Mouse (Mus musculus) heart, adult 2 months (tissue): ENCODE measurements around the gene Yaf2.

Experiments used
- CTCF ChIP-seq: fragments of 200-600 bp; IDR thresholded peaks from 2 replicates; pipeline ENCODE4 v1.8.1; 2022; ENCODE audit warnings: antibody characterized with exemption, mild to moderate bottlenecking, moderate library complexity
- POLR2A ChIP-seq: fragments of 200-500 bp; IDR thresholded peaks from 2 replicates; pipeline ENCODE4 v1.6.1; 2011; ENCODE audit warnings: mild to moderate bottlenecking, low read depth, low read length, control low read depth; ENCODE audit not compliant: insufficient read depth

DNA sequence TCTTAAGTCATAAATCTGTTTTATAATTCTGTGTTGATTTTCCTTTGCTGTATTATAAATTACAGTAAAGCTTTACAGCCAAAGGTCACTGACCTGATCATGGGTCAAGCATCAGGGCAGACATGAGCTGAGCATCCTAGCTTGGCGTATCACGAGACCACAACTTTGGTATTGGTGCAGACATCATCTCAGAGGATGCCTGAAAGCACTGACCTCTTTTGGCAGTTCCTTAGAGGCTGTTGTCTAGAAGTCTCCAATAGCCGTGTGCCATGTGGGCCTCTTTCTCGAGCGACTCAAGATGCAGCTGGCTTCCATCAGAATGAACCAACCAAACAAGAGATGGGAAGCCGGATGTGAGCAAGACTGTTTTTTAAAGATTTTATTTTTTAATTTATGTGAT is 28.8 kb upstream of the Yaf2 start:
- TF ChIP-seq CTCF (no peak), POLR2A (no peak)
